Mouse (Mus musculus): ENCODE results near the gene Ubr1. TPM values are rescaled to one million over a fixed set of nuclear protein-coding genes. Genes with fewer than 3 reads are reported as not detected.
"Not testable (repeated sequence)": the region's sequence is repeated elsewhere in the genome, so short reads cannot be mapped to it uniquely, and the experiment has no call there.

The Ubr1 gene
- total RNA-seq, 2 experiments from 2014 or later: 41.8 to 45.0 TPM

DNA sequence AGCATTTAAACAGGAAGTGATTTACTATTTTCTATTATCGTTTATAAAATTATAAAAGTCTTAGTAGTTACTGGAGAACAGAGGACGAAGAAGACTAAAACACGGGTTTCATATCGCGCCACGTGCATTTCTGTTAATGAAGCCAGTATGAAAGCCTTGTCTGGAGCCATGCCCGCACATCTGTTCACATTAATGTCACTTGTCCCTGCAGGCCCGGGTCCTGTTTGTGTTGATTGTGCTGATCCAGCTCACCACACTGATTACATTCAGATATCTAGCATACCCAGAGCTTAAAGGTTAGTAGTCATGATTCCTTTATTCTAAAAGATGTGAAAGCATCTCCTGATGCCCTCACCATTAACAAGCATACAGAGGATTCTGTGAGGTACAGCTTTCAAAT lies 28.3 kb upstream of the Ubr1 start:
- no peak overlapping the region for H3K4me3 ChIP-seq
- intact Hi-C loops (cut with DNase I): no loop called here
- H3K27ac ChIP-seq: no peak overlapping the region
- TF ChIP-seq CTCF (IDR thresholded peaks at IDR 0.05): no peak
- DNase-seq (ENCODE audit: extremely low spot score in 1 of 2, low spot score in 2 of 2): no peak

DNA sequence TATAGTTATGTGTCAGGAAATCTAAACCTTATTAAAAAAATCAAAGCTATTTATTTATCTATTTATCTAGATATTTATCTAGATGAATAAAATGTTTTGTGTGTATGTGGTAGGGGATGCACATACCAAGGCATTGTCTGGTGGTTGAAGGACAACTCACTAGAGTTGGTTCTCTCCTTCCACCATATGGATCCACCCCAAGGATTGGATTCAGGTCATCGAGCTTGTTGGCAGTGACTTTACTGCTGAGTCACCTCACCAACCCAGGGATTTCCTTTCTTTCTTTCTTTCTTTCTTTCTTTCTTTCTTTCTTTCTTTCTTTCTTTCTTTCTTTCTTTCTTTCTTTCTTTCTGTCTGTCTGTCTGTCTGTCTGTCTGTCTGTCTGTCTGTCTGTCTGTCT lies 26.1 kb upstream of the Ubr1 start:
- DNase-seq (ENCODE audit: extremely low spot score in 1 of 2, low spot score in 2 of 2); H3K27ac ChIP-seq; H3K4me3 ChIP-seq; intact Hi-C loops (cut with DNase I): not testable (repeated sequence)

DNA sequence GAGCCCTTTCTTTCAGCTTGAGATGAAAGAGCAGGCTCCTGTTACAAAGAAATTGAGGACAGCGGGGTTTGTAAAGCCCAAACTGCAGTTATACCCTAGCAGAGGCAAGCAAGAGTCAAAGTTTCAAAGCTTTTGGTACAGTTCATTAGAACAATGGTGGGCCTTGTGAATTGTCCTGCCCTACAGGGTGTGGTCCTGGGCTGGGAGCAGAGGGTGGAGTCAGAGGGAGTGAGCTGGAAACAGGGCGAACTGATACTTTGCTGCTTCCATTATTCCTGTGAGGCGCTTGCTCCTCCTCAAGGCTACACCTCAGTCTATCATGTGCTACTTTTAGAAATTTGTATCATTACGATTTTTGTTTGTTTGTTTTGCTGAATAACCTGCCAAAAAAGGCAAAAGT lies 20.7 kb upstream of the Ubr1 start:
- no peak for TF ChIP-seq CTCF (IDR thresholded peaks at IDR 0.05)
- DNase-seq (ENCODE audit: extremely low spot score in 1 of 2, low spot score in 2 of 2): no peak
- Histone ChIP-seq H3K27ac (no peak overlapping the region), H3K4me3 (no peak overlapping the region)
- intact Hi-C loops (cut with DNase I): no loop called here

DNA sequence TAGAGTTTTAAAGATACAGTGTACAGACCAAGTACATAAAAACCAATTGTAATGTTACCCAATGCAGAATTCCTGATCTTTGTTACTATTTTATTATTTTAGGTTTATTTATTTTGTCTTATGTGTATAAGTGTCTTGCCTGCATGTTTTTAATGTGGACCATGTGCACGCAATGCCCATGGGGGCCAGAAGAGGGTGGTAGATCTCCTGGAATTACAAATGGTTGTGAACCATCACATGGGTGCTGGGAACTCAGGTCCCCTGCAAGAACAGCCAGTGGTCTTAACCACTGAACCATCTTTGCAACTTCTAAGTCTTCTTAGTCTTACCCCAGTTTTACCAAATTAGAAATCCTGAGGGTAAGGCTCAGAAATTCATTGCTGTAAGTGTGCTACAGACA lies 14.7 kb upstream of the Ubr1 start:
- no peak for DNase-seq (ENCODE audit: extremely low spot score in 1 of 2, low spot score in 2 of 2)
- H3K4me3 ChIP-seq: no peak overlapping the region
- peak; percentile 8; the same call in 1 of the 2 replicates for TF ChIP-seq CTCF (IDR thresholded peaks at IDR 0.05)
- no peak overlapping the region for H3K27ac ChIP-seq
- intact Hi-C loops (cut with DNase I): no loop called here

DNA sequence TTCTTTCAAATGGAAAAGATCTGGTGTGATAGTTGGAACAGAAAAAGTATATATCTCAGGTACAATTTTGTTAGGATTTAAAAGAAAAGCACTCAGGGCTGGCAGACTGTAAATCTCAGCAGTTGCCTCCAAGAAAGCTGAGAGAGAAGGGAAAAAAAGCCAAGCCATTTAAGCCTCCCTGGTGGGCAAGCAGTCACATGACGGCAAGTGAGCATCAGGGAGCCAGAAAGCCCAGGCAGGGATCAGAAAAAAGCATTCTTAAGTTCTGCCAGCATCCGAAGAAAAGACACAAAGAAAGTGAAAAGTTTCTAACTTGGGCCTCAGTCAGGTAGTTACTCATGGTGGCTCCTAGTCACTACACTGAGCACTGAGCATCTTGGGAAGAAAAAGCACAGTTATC lies 13.1 kb upstream of the Ubr1 start:
- intact Hi-C loops (cut with DNase I): no loop called here
- H3K27ac ChIP-seq: no peak overlapping the region
- no peak overlapping the region for H3K4me3 ChIP-seq
- no peak for TF ChIP-seq CTCF (IDR thresholded peaks at IDR 0.05)
- no peak for DNase-seq (ENCODE audit: extremely low spot score in 1 of 2, low spot score in 2 of 2)

DNA sequence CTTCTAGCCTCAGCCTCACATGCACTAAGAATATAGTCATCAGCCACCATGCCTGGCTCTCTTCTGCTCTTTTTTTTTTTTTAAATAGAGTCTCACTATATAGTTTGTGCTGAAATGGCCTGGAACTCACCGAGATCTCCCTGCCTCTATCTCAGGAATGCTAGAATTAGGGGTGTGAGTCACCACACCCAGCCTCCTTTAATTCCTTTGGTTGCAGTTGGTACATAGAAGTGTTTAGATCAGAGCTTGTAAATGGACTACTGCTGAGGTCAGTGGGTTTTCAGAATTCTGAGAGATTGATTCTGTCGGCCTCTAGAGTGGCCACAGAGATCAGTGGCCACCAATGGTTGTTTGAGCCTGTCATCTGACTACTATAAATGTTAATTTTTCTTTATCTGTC lies 10.3 kb upstream of the Ubr1 start:
- no peak for TF ChIP-seq CTCF (IDR thresholded peaks at IDR 0.05)
- DNase-seq (ENCODE audit: extremely low spot score in 1 of 2, low spot score in 2 of 2): no peak
- intact Hi-C loops (cut with DNase I): no loop called here
- Histone ChIP-seq H3K27ac (no peak overlapping the region), H3K4me3 (no peak overlapping the region)

DNA sequence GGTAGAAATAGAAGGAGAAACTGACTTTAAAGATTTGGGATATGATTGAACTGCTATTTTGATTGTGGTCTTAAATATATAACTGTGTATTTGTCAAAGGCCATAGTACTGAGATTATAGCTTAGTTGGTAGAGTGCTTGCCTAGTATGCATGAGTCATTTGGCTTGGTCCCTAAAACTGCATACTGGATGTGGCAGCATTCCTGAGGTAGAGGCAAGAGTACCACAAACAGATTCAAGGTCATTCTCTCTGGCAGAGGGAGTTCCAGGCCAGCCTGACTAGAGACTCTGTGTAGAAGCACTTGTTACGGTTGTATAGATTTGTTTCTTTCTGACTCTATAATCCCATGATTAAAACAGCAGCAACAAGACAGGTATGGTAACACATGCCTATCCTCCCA lies 9.3 kb upstream of the Ubr1 start:
- intact Hi-C loops (cut with DNase I): no loop called here
- no peak for DNase-seq (ENCODE audit: extremely low spot score in 1 of 2, low spot score in 2 of 2)
- H3K27ac ChIP-seq: no peak overlapping the region
- TF ChIP-seq CTCF (IDR thresholded peaks at IDR 0.05): no peak
- H3K4me3 ChIP-seq: no peak overlapping the region

DNA sequence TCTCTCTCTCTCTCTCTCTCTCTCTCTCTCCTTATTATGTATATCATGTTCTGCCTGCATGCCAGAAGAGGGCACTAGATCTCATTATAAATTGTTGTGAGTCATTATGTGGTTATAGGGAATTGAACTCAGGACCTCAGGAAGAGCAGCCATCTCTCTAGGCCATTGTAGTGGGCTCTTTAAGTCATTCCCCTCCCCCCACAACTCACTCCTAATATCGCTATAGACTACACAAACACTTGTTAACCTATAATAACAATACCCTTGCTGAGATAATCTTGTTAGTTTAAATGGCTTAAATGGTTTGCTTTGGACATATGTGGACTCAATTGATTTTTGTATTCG lies 8.2 kb upstream of the Ubr1 start:
- Histone ChIP-seq H3K4me3 (no peak overlapping the region), H3K27ac (no peak overlapping the region)
- DNase-seq (ENCODE audit: extremely low spot score in 1 of 2, low spot score in 2 of 2): no peak
- peak; percentile 14 for TF ChIP-seq CTCF (IDR thresholded peaks at IDR 0.05)
- intact Hi-C loops (cut with DNase I): no loop called here

DNA sequence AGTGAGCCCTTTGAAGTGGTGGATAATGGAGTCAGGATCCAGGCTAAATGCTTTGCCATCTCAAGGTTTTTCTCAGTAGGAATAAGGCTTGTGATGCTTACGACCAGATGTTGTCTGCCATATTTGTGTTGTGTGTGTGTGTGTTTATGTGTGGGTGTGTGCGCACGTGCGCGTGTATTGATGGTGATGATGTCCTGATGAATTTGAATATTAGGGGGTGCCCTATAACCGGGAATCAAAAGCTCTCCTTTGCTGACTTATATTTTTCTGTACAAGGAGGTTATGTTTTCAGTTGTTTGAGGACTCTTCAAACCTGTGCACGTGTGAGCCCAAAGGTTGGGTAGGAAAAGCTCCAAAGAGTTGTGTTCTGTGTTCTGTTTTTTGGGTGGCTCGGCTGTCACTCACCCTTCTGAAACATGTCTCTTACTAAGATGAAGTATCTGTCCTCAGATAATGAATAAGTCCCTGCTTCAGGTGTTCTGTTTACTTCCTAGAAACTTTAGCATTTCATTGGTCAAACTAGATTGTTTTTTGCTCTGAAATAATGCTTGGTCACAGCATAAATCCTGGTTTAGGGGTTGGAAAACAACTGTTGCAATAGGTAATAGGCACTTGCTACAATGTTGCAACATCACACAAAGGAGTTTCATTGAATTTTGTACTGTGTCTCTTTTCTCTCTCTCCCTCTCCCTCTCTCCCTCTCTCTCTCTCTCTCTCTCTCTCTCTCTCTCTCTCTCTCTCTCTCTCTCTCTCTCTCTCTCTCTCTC lies 7.6 kb upstream of the Ubr1 start:
- DNase-seq (ENCODE audit: extremely low spot score in 1 of 2, low spot score in 2 of 2): no peak
- intact Hi-C loops (cut with DNase I): loop anchor here (2.0 kb wide), 1 partner anchor 31 kb away; the partner anchor contains the start of gene Ccndbp1
- H3K4me3 ChIP-seq: peak overlapping the region; percentile 82
- TF ChIP-seq CTCF (IDR thresholded peaks at IDR 0.05): no peak
- H3K27ac ChIP-seq: peak overlapping the region; percentile 92

DNA sequence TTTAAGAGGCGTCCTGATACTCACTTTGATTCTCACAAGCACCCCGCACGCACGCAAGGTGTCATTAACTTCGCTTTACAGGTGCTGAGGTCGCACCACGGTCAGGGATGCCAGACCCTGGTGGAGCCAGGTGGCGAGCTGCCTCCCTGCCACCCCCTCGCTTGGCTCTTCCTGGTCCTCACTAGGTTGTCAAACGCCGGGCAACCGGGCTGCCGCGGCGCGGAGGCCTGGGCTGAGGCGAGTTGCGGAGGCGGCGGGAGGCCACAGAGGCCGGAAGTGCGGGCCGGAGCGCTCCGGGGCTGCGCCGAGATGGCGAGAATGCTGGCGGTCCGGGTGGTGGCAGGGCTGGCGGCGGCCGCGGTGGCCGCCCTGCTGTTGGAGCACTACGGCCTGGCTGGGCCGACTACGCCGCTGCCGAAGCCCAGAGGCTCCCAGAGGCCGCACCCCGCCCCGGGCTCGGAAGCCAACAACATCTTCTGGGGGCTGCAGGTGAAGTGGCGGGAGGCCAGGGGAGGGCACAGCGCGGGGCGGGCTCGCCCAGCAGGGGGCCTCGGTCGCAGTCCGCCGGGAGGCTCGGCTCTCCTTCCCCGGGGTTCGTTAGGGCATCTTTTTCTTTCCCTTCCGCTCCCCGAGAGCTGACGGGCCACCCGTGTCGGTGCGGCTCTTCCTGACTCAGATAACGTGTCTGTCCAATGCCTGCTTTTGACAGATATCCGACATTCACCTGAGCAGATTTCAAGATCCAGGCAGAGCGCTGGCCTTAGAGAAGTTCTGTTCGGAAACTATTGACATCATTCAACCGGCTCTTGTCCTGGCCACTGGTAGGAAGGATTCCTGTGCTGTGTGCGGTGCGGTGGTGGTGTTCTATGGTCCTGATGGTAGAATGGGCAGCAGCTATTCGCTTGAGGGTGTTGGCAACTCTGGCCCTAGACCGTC lies 6.7 kb upstream of the Ubr1 start, which contains the start of gene Tmem62:
Gene Tmem62 (plus strand): TSS at position 28 of the 936 bp plus-strand sequence.
- intact Hi-C loops (cut with DNase I): loop anchor here (2.0 kb wide), 1 partner anchor 32 kb away; the partner anchor contains the start of gene Ccndbp1
- Histone ChIP-seq H3K27ac (peak within 1 kb of the TSS; percentile 92), H3K4me3 (peak within 1 kb of the TSS; percentile 82)
- DNase-seq (ENCODE audit: extremely low spot score in 1 of 2, low spot score in 2 of 2): peak; percentile 57 to 59
- TF ChIP-seq CTCF (IDR thresholded peaks at IDR 0.05): peak; percentile 44

DNA sequence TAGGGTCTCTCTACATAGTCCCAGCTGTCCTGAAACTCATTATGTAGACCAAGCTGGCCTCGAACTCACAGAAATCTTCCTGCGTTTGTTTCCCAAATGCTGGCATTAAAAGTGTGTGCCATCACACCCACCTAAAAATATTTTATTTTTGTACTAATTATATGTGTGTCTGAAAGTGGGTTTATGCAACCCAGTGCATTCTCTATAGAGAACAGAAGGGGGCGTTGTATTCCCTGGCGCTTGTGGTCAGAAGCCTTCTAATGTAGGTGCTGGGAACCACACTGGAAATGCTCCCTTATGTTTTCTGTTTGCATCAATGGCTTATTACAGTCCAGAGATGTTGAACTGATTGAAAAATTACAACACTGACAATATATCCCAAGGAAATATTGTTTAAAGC lies 5.8 kb upstream of the Ubr1 start:
- no peak for DNase-seq (ENCODE audit: extremely low spot score in 1 of 2, low spot score in 2 of 2)
- H3K4me3 ChIP-seq: peak overlapping the region; percentile 82
- intact Hi-C loops (cut with DNase I): loop anchor here (2.0 kb wide), 1 partner anchor 32 kb away; the partner anchor contains the start of gene Ccndbp1
- peak overlapping the region; percentile 92; the same call in 1 of the 2 replicates for H3K27ac ChIP-seq
- TF ChIP-seq CTCF (IDR thresholded peaks at IDR 0.05): peak; percentile 37

DNA sequence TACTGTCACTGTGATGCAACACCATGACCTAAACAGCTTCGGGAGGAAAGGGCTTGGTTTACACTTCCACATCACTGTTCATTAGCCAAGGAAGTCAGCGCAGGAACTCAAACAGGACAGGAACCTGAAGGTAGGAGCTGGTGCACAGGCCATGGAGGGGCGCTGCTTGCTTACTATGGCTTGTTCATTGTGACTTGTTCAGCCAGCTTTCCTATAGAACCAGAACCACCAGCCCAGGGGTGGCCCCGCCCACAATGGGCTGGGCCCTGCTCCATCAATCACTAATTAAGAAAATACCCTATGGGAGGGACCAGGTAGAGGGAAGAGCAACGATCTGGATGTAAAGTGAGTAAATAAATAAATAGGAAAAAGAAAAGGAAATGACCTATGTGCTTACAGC lies 2.4 kb upstream of the Ubr1 start:
- intact Hi-C loops (cut with DNase I): no loop called here
- DNase-seq (ENCODE audit: extremely low spot score in 1 of 2, low spot score in 2 of 2): no peak
- no peak overlapping the region for H3K4me3 ChIP-seq
- no peak overlapping the region for H3K27ac ChIP-seq
- TF ChIP-seq CTCF (IDR thresholded peaks at IDR 0.05): no peak

DNA sequence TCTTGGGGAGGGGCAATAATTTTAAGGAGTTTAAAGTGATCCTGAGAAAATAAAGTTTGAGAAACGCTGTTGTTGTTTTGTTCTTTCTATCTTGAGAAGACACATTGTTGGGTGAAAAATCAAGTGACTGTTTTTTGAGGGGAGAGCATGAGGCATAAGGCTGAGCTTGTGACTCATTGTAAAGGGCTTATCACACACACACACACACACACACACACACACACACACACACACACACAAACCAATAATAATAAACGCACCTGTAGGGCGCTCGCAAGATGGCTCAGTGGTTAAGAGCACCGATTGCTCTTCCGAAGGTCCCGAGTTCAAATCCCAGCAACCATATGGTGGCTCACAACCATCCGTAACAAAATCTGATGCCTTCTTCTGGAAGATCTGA lies 1.7 kb upstream of the Ubr1 start:
- DNase-seq (ENCODE audit: extremely low spot score in 1 of 2, low spot score in 2 of 2); intact Hi-C loops (cut with DNase I); H3K27ac ChIP-seq; H3K4me3 ChIP-seq: not testable (repeated sequence)
